14 mouse cellular contexts compared by ENCODE assay signal in genomic region chr1:132890161-132890794, GRCm38 (mm10). TPM values are rescaled to one million over a fixed set of nuclear protein-coding genes. Genes with fewer than 3 reads are reported as not detected.
DNase-seq lines count a peak whose midpoint lies in the region; ATAC-seq lines count a peak whose summit lies in the region.
"Had no signal": no experiment of that assay in that cellular context is flagged by ENCODE, and none has a peak within 500 bp of the region (broad histone marks: within the 10 kb centered on the region; RNA-seq: fewer than 3 reads in every experiment).

No protein-coding gene starts in this region.

- no peak overlapping the region for H3K4me2 ChIP-seq in forebrain, embryonic 14.5 days (ENCODE audit: low read length)
- no peak overlapping the region for H3K4me2 ChIP-seq in forebrain, embryonic 11.5 days (ENCODE audit: low read depth, low read length, severe bottlenecking)
- no peak overlapping the region for H3K4me2 ChIP-seq in lung, embryonic 16.5 days (ENCODE audit: low read depth, low read length)
- H3K4me2 ChIP-seq in neural tube, embryonic 13.5 days, result no peak overlapping the region
- H3K4me2 ChIP-seq: liver, embryonic 11.5 days had no signal

- H3K27me3 ChIP-seq in forebrain, embryonic 14.5 days (replicated peaks; ENCODE audit: control insufficient read depth, insufficient read depth, low read length), result no peaks in the 10 kb centered on the region
- no peaks in the 10 kb centered on the region; the same call in 1 of the 2 replicates for H3K27me3 ChIP-seq in forebrain, embryonic 11.5 days (ENCODE audit: control insufficient read depth, insufficient read depth, low read length)
- no peaks in the 10 kb centered on the region for H3K27me3 ChIP-seq in lung, embryonic 16.5 days (ENCODE audit: control insufficient read depth, insufficient read depth, low read depth, low read length)
- peaks cover 40% of the 10 kb centered on the region for H3K27me3 ChIP-seq in embryonic facial prominence, embryonic 10.5 days (replicated peaks; ENCODE audit: low read depth, poor library complexity, severe bottlenecking)
- no peaks in the 10 kb centered on the region for H3K27me3 ChIP-seq in neural tube, embryonic 13.5 days

- H3K9me3 ChIP-seq in forebrain, embryonic 14.5 days (replicated peaks; ENCODE audit: control insufficient read depth, low read length), result no peaks in the 10 kb centered on the region
- no peaks in the 10 kb centered on the region for H3K9me3 ChIP-seq in forebrain, embryonic 11.5 days (ENCODE audit: control insufficient read depth, low read length)
- no peaks in the 10 kb centered on the region for H3K9me3 ChIP-seq in lung, embryonic 16.5 days (ENCODE audit: control insufficient read depth, low read length)
- no peaks in the 10 kb centered on the region for H3K9me3 ChIP-seq in embryonic facial prominence, embryonic 10.5 days
- no peaks in the 10 kb centered on the region for H3K9me3 ChIP-seq in neural tube, embryonic 13.5 days

- H3K4me1 ChIP-seq in forebrain, embryonic 14.5 days (ENCODE audit: control insufficient read depth, insufficient read depth, low read length), result peaks cover 10% of the 10 kb centered on the region
- peaks cover 3% of the 10 kb centered on the region; the same call in 1 of the 2 replicates for H3K4me1 ChIP-seq in forebrain, embryonic 11.5 days (replicated peaks; ENCODE audit: control insufficient read depth, insufficient read depth, low read length)
- H3K4me1 ChIP-seq in lung, embryonic 16.5 days (replicated peaks; ENCODE audit: control insufficient read depth, insufficient read depth, low read length), result 0 out of 2 replicates have a peak, but pooled peaks cover 4% of the 10 kb centered on the region
- H3K4me1 ChIP-seq in embryonic facial prominence, embryonic 10.5 days, result peaks cover 45% of the 10 kb centered on the region
- H3K4me1 ChIP-seq in neural tube, embryonic 13.5 days (replicated peaks), result peaks cover 28% of the 10 kb centered on the region

- H3K36me3 ChIP-seq in forebrain, embryonic 14.5 days (ENCODE audit: control insufficient read depth, insufficient read depth, low read length), result 0 out of 2 replicates have a peak, but pooled peaks cover 3% of the 10 kb centered on the region
- H3K36me3 ChIP-seq in forebrain, embryonic 11.5 days (ENCODE audit: control insufficient read depth, insufficient read depth, low read length), result no peaks in the 10 kb centered on the region
- H3K36me3 ChIP-seq in lung, embryonic 16.5 days (ENCODE audit: control insufficient read depth, insufficient read depth, low read length), result no peaks in the 10 kb centered on the region
- H3K36me3 ChIP-seq in embryonic facial prominence, embryonic 10.5 days (replicated peaks), result no peaks in the 10 kb centered on the region
- H3K36me3 ChIP-seq in neural tube, embryonic 13.5 days, result peaks cover 7% of the 10 kb centered on the region; the same call in 1 of the 2 replicates

- peak; percentile 68 for DNase-seq in forebrain, embryonic 14.5 days (ENCODE audit: low spot score)
- DNase-seq in forebrain, embryonic 11.5 days (ENCODE audit: low spot score), result no peak
- DNase-seq in lung, postnatal 25 days (ENCODE audit: low spot score), result no peak
- peak; percentile 23 for DNase-seq in embryonic facial prominence, embryonic 10.5 days (ENCODE audit: low spot score)
- DNase-seq in urinary bladder, postnatal 14 days (ENCODE audit: low spot score), result no peak
- DNase-seq: adrenal gland, postnatal 36 days; gastrocnemius, postnatal 10 days; heart, postnatal 10 days; kidney, postnatal 25 days; retina, postnatal 1 day had no signal

- H3K9ac ChIP-seq in forebrain, embryonic 14.5 days (ENCODE audit: low read length), result no peak overlapping the region
- H3K9ac ChIP-seq in forebrain, embryonic 11.5 days (ENCODE audit: low read length), result no peak overlapping the region
- H3K9ac ChIP-seq in lung, embryonic 16.5 days (ENCODE audit: low read length), result no peak overlapping the region
- H3K9ac ChIP-seq in neural tube, embryonic 13.5 days, result no peak overlapping the region

- ATAC-seq in forebrain, embryonic 14.5 days, result peak; percentile 32; the same call in 1 of the 2 replicates
- no peak for ATAC-seq in forebrain, embryonic 11.5 days (replicated peaks; ENCODE audit: low FRiP score)
- 0 out of 2 replicates have a peak, but pooled peaks have one; percentile 28 for ATAC-seq in lung, embryonic 16.5 days (ENCODE audit: low read depth)
- peak; percentile 33; the same call in 1 of the 2 replicates for ATAC-seq in neural tube, embryonic 13.5 days (ENCODE audit: low read depth)
- no peak for ATAC-seq in megakaryocyte, adult 5-6 weeks (ENCODE audit: poor library complexity, severe bottlenecking)

- no peak overlapping the region for H3K4me3 ChIP-seq in forebrain, embryonic 14.5 days (ENCODE audit: low read depth, low read length)
- H3K4me3 ChIP-seq in forebrain, embryonic 11.5 days (ENCODE audit: low read depth, low read length), result no peak overlapping the region
- H3K4me3 ChIP-seq in lung, embryonic 16.5 days (ENCODE audit: low read length), result no peak overlapping the region
- no peak overlapping the region for H3K4me3 ChIP-seq in embryonic facial prominence, embryonic 10.5 days
- no peak overlapping the region for H3K4me3 ChIP-seq in neural tube, embryonic 13.5 days

- 67% methylated on average over 11 of the region's 11 CpGs for WGBS in forebrain, embryonic 14.5 days
- WGBS in forebrain, embryonic 11.5 days, result 69% methylated on average over 11 of the region's 11 CpGs
- 56% methylated on average over 11 of the region's 11 CpGs for WGBS in lung, embryonic 16.5 days
- WGBS in embryonic facial prominence, embryonic 10.5 days, result 71% methylated on average over 11 of the region's 11 CpGs
- 65% methylated on average over 11 of the region's 11 CpGs for WGBS in neural tube, embryonic 13.5 days

- 0 out of 2 replicates have a peak overlapping the region, but pooled peaks have one; percentile 36 for H3K27ac ChIP-seq in forebrain, embryonic 14.5 days (ENCODE audit: low read depth, low read length)
- no peak overlapping the region for H3K27ac ChIP-seq in forebrain, embryonic 11.5 days (ENCODE audit: low read depth, low read length)
- no peak overlapping the region for H3K27ac ChIP-seq in lung, embryonic 16.5 days (ENCODE audit: low read length)
- H3K27ac ChIP-seq in embryonic facial prominence, embryonic 10.5 days (replicated peaks), result no peak overlapping the region
- no peak overlapping the region for H3K27ac ChIP-seq in neural tube, embryonic 13.5 days (replicated peaks)

RNA-seq across cellular contexts. Expression of gene Lrrn2, which starts 10.2 kb away (rescaled TPM):
- 25.2 and 35.3 TPM in 2 replicates for polyA plus RNA-seq in forebrain, embryonic 14.5 days (2014; fragmentation: Nextera tagmentation; extraction: Ambion mirVana)
- 10.2 and 11.1 TPM in 2 replicates for polyA plus RNA-seq in forebrain, embryonic 11.5 days (2014; fragmentation: Nextera tagmentation; extraction: Ambion mirVana)
- polyA plus RNA-seq in lung, embryonic 16.5 days (2015; fragmentation: Nextera tagmentation; extraction: Ambion mirVana), result 2.7 and 3.3 TPM in 2 replicates
- 3.4 and 3.6 TPM in 2 replicates for polyA plus RNA-seq in embryonic facial prominence, embryonic 10.5 days (2016; fragmentation: Nextera tagmentation; extraction: Ambion mirVana)
- 26.0 and 26.8 TPM in 2 replicates for polyA plus RNA-seq in neural tube, embryonic 13.5 days (2015; fragmentation: Nextera tagmentation; extraction: Ambion mirVana)
- total RNA-seq in megakaryocyte, adult 5-6 weeks (2015), result 0.07 TPM in 1 of 2 replicates, not detected in the other
- not detected in 2 replicates for total RNA-seq in megakaryocyte, adult 5-6 weeks (2017)

Comparison
In these comparisons a context has a peak if more than half of its experiments do, and no peak if none do; other contexts are left out.
1. ATAC-seq: peak in forebrain, embryonic 14.5 days (single experiment), lung, embryonic 16.5 days (single experiment) and neural tube, embryonic 13.5 days (single experiment); none in forebrain, embryonic 11.5 days (single experiment) and megakaryocyte, adult 5-6 weeks (single experiment).
2. DNase-seq: peak in forebrain, embryonic 14.5 days (single experiment) and embryonic facial prominence, embryonic 10.5 days (single experiment); none in forebrain, embryonic 11.5 days (single experiment), lung, postnatal 25 days (single experiment) and urinary bladder, postnatal 14 days (single experiment).